ENCODE assay signal across 9 mouse cellular contexts in the genomic region with DNA sequence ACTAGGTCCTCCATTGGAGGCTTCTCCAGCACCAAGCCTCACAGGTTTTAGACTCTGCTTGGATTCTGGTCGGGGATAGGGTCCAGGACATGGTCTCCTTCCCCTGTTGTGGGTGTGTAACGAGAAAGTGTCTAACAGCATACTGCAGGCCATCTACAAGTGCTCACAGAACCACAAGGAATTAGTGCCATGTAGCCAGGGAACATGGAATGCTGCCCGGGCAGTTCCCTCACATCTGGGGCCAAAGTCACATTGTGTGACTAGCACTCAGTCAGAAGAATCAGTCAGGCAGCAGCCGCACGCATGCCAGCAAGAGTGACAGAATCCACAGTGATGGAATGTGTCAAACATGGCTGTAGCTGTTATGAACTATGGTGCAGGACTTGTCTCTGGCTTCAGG.
DNase-seq lines count a peak whose midpoint lies in the region; ATAC-seq and TF ChIP-seq lines count a peak whose summit lies in the region.
"Had no signal": no experiment of that assay in that cellular context is flagged by ENCODE, and none has a peak within 500 bp of the region (broad histone marks: within the 10 kb centered on the region; RNA-seq: fewer than 3 reads in every experiment).

No protein-coding gene starts in this region.

- TF ChIP-seq EP300 in liver, postnatal 0 days (IDR thresholded peaks at IDR 0.05; ENCODE audit: low read depth): no peak

- peaks cover 41% of the 10 kb centered on the region; the same call in 1 of the 2 replicates for H3K79me2 ChIP-seq in liver, adult 2 months (ENCODE audit: control insufficient read depth, insufficient read depth, low read length)

- DNase-seq in liver, adult 2 months (ENCODE audit: extremely low read depth, low read depth, low spot score): peak; percentile 95
- no peak for DNase-seq in liver, postnatal 0 days
- peak; percentile 70 for DNase-seq in heart, adult 8-10 months (ENCODE audit: low spot score)
- peak; percentile 87 for DNase-seq in lung, postnatal 25 days (ENCODE audit: low spot score)
- DNase-seq in testis, postnatal 14 days (ENCODE audit: low spot score): no peak
- no peak for DNase-seq in thymus, postnatal 4 days
- DNase-seq in urinary bladder, postnatal 10 days (ENCODE audit: low spot score): no peak

- peak overlapping the region; percentile 76 for H3K27ac ChIP-seq in liver, adult 2 months (replicated peaks; ENCODE audit: insufficient read depth, low read depth, low read length)
- H3K27ac ChIP-seq in liver, postnatal 0 days (ENCODE audit: low read depth): no peak overlapping the region; the same call in 1 of the 2 replicates
- H3K27ac ChIP-seq in intestine, postnatal 0 days (ENCODE audit: low read depth, low read length): peak overlapping the region; percentile 74
- H3K27ac ChIP-seq: hindbrain, embryonic 14.5 days had no signal

- H3K9ac ChIP-seq in liver, adult 2 months (ENCODE audit: low read depth, low read length): peak overlapping the region; percentile 47; the same call in 1 of the 2 replicates
- no peak overlapping the region for H3K9ac ChIP-seq in liver, postnatal 0 days (replicated peaks)
- H3K9ac ChIP-seq in intestine, postnatal 0 days (ENCODE audit: low read depth, low read length): no peak overlapping the region
- H3K9ac ChIP-seq: hindbrain, embryonic 14.5 days had no signal

- ATAC-seq in liver, postnatal 0 days: no peak
- ATAC-seq in intestine, postnatal 0 days: peak; percentile 42

- H3K4me3 ChIP-seq in liver, adult 2 months (ENCODE audit: insufficient read depth, low read depth, low read length): no peak overlapping the region
- H3K4me3 ChIP-seq in liver, postnatal 0 days (ENCODE audit: low read depth, low read length): no peak overlapping the region
- H3K4me3 ChIP-seq in intestine, postnatal 0 days (ENCODE audit: low read depth, low read length): no peak overlapping the region

- TF ChIP-seq CTCF in liver, adult 2 months (IDR thresholded peaks at IDR 0.05; ENCODE audit: low read depth, low read length): no peak
- TF ChIP-seq CTCF in liver, postnatal 0 days (IDR thresholded peaks at IDR 0.05; ENCODE audit: low read depth): no peak
- no peak for TF ChIP-seq CTCF in intestine, postnatal 0 days (IDR thresholded peaks at IDR 0.05; ENCODE audit: low read depth)

- no peaks in the 10 kb centered on the region for H3K36me3 ChIP-seq in liver, adult 2 months (ENCODE audit: control insufficient read depth, insufficient read depth, low read length)
- H3K36me3 ChIP-seq in liver, postnatal 0 days (replicated peaks; ENCODE audit: insufficient read depth, low read length): no peaks in the 10 kb centered on the region
- 0 out of 2 replicates have a peak, but pooled peaks cover 5% of the 10 kb centered on the region for H3K36me3 ChIP-seq in intestine, postnatal 0 days (ENCODE audit: control insufficient read depth, insufficient read depth)

- TF ChIP-seq POLR2A in liver, adult 2 months (IDR thresholded peaks at IDR 0.05; ENCODE audit: extremely low read depth, insufficient read depth, low read length): no peak

- no peak overlapping the region for H3K4me2 ChIP-seq in liver, postnatal 0 days (ENCODE audit: low read depth, low read length)
- H3K4me2 ChIP-seq in intestine, postnatal 0 days (replicated peaks; ENCODE audit: low read depth): peak overlapping the region; percentile 46
- H3K4me2 ChIP-seq: hindbrain, embryonic 14.5 days had no signal

- no peaks in the 10 kb centered on the region for H3K27me3 ChIP-seq in liver, adult 2 months (ENCODE audit: control insufficient read depth, insufficient read depth, low read length)
- no peaks in the 10 kb centered on the region for H3K27me3 ChIP-seq in liver, postnatal 0 days (ENCODE audit: insufficient read depth, low read length)
- no peaks in the 10 kb centered on the region for H3K27me3 ChIP-seq in intestine, postnatal 0 days (replicated peaks; ENCODE audit: control insufficient read depth, insufficient read depth, low read length)

- 25% methylated on average over 5 of the region's 5 CpGs for WGBS in liver, adult 2 months
- WGBS in liver, postnatal 0 days (ENCODE audit: insufficient replicate concordance): 65% methylated on average over 5 of the region's 5 CpGs
- 54% methylated on average over 5 of the region's 5 CpGs for WGBS in intestine, postnatal 0 days

- no peaks in the 10 kb centered on the region for H3K9me3 ChIP-seq in liver, postnatal 0 days (ENCODE audit: low read length)
- no peaks in the 10 kb centered on the region for H3K9me3 ChIP-seq in intestine, postnatal 0 days (ENCODE audit: control insufficient read depth)

- H3K4me1 ChIP-seq in liver, adult 2 months (ENCODE audit: control insufficient read depth, insufficient read depth, low read length): peaks cover 40% of the 10 kb centered on the region
- H3K4me1 ChIP-seq in liver, postnatal 0 days (ENCODE audit: insufficient read depth): 0 out of 2 replicates have a peak, but pooled peaks cover 4% of the 10 kb centered on the region
- peaks cover 9% of the 10 kb centered on the region; the same call in 1 of the 2 replicates for H3K4me1 ChIP-seq in intestine, postnatal 0 days (replicated peaks; ENCODE audit: control insufficient read depth, insufficient read depth, low read length)

Comparison
In these comparisons a context has a peak if more than half of its experiments do, and no peak if none do; other contexts are left out.
1. DNase-seq: peak in liver, adult 2 months (single experiment), heart, adult 8-10 months (single experiment) and lung, postnatal 25 days (single experiment); none in liver, postnatal 0 days (single experiment), testis, postnatal 14 days (single experiment), thymus, postnatal 4 days (single experiment) and urinary bladder, postnatal 10 days (single experiment).